Mouse (Mus musculus) hindbrain, embryonic 14.5 days (tissue): ENCODE data around the gene Cyp2w1. TPM values are rescaled to one million over a fixed set of nuclear protein-coding genes. Genes with fewer than 3 reads are reported as not detected.

Source experiments
- ATAC-seq: fragments of 200-750 bp; cut with Nextera tagmentation; 2 replicates; pipeline ENCODE4 v1.8.0; 2017; ENCODE audit warnings: moderate number of reproducible peaks, mild to moderate bottlenecking, moderate TSS enrichment, moderate library complexity; ENCODE audit not compliant: low FRiP score
- DNase-seq: peaks from one replicate; pipeline ENCODE4 v3.0.0-alpha.2; 2015; ENCODE audit warnings: low spot score
- H3K27ac ChIP-seq: fragments of 300-500 bp; sonication (generic); 2 replicates; pipeline ENCODE4 v1.5.1; 2014; ENCODE audit warnings: mild to moderate bottlenecking, moderate library complexity
- H3K27me3 ChIP-seq: fragments of 300-500 bp; sonication (generic); 2 replicates; pipeline ENCODE4 v1.6.1; 2014; ENCODE audit warnings: mild to moderate bottlenecking, low read length, mixed read lengths; ENCODE audit not compliant: control insufficient read depth, insufficient read depth
- H3K36me3 ChIP-seq: fragments of 300-500 bp; sonication (generic); replicated peaks from 2 replicates; pipeline ENCODE4 v1.6.1; 2014; ENCODE audit not compliant: control insufficient read depth, insufficient read depth
- H3K4me1 ChIP-seq: fragments of 300-500 bp; sonication (generic); replicated peaks from 2 replicates; pipeline ENCODE4 v1.6.1; 2014; ENCODE audit warnings: antibody characterized with exemption, low read length, mixed read lengths; ENCODE audit not compliant: control insufficient read depth, insufficient read depth
- H3K4me2 ChIP-seq: fragments of 300-500 bp; sonication (generic); replicated peaks from 2 replicates; pipeline ENCODE4 v1.6.1; 2014; ENCODE audit warnings: mild to moderate bottlenecking, moderate library complexity
- H3K4me3 ChIP-seq: fragments of 300-500 bp; sonication (generic); replicated peaks from 2 replicates; pipeline ENCODE4 v1.5.1; 2014; ENCODE audit warnings: mild to moderate bottlenecking, low read length
- H3K9ac ChIP-seq: fragments of 300-500 bp; sonication (generic); 2 replicates; pipeline ENCODE4 v1.6.1; 2014
- H3K9me3 ChIP-seq: fragments of 300-500 bp; sonication (generic); 2 replicates; pipeline ENCODE4 v1.6.1; 2016; ENCODE audit warnings: low read length; ENCODE audit not compliant: control insufficient read depth
- WGBS: fragments of 180-500 bp; shearing (Covaris S2); extraction: QIAGEN DNeasy Blood & Tissue Kit; methylation state at CpG from one replicate; pipeline ENCODE4 v1.1.7; 2014; 5-methylcytosine and 5-hydroxymethylcytosine counted together
- polyA plus RNA-seq: library from polyadenylated mRNA; unstranded; fragments of >200 nt; fragmentation: Nextera tagmentation; extraction: Ambion mirVana; gene quantifications from 2 replicates; pipeline ENCODE4 v1.2.1, GENCODE M21; 2014

The Cyp2w1 gene
- polyA plus RNA-seq, 1 experiment from 2014 or later = not detected

GRCm38 (mm10) chr5:139344021-139344686, 8.3 kb upstream of the Cyp2w1 start:
- Histone ChIP-seq H3K9ac (peak overlapping the region; percentile 93), H3K27me3 (no peaks in the 10 kb centered on the region), H3K4me3 (peak overlapping the region; percentile 90), H3K36me3 (peaks cover 36% of the 10 kb centered on the region), H3K4me2 (peak overlapping the region; percentile 71), H3K27ac (peak overlapping the region; percentile 85; the same call in 1 of the 2 replicates), H3K4me1 (peaks cover 16% of the 10 kb centered on the region), H3K9me3 (no peaks in the 10 kb centered on the region)
- WGBS = 6% methylated on average over 12 of the region's 12 CpGs
- peak; percentile 82 for DNase-seq
- peak; percentile 71; the same call in 1 of the 2 replicates for ATAC-seq

- peak overlapping the region; percentile 85 for H3K27ac ChIP-seq
- ATAC-seq (peak; percentile 93), DNase-seq (peak; percentile 88)
- peak overlapping the region; percentile 93 for H3K9ac ChIP-seq
- peaks cover 29% of the 10 kb centered on the region for H3K36me3 ChIP-seq
- peaks cover 16% of the 10 kb centered on the region for H3K4me1 ChIP-seq
- no peaks in the 10 kb centered on the region for H3K27me3 ChIP-seq
- no peaks in the 10 kb centered on the region for H3K9me3 ChIP-seq
- H3K4me3 ChIP-seq = peak overlapping the region; percentile 90
- under 1% methylated on average over 32 of the region's 33 CpGs for WGBS
- H3K4me2 ChIP-seq = peak overlapping the region; percentile 71
Observed at GRCm38 (mm10) chr5:139344687-139345363, 7.6 kb upstream of the Cyp2w1 start.

GRCm38 (mm10) chr5:139345364-139345714, 7.1 kb upstream of the Cyp2w1 start:
- peaks cover 24% of the 10 kb centered on the region for H3K36me3 ChIP-seq
- peaks cover 16% of the 10 kb centered on the region for H3K4me1 ChIP-seq
- WGBS = 12% methylated on average over 5 of the region's 5 CpGs
- ATAC-seq (peak; percentile 22; the same call in 1 of the 2 replicates), DNase-seq (no peak)
- H3K27me3 ChIP-seq = no peaks in the 10 kb centered on the region
- H3K4me2 ChIP-seq = peak overlapping the region; percentile 71
- H3K9me3 ChIP-seq = no peaks in the 10 kb centered on the region
- H3K4me3 ChIP-seq = peak overlapping the region; percentile 90
- peak overlapping the region; percentile 56; the same call in 1 of the 2 replicates for H3K27ac ChIP-seq
- peak overlapping the region; percentile 93 for H3K9ac ChIP-seq

GRCm38 (mm10) chr5:139347225-139347624, 5.2 kb upstream of the Cyp2w1 start:
- ATAC-seq (no peak), DNase-seq (no peak)
- no peak overlapping the region for H3K4me2 ChIP-seq
- no peak overlapping the region for H3K4me3 ChIP-seq
- no peaks in the 10 kb centered on the region for H3K9me3 ChIP-seq
- 32% methylated on average over 1 of the region's 1 CpGs for WGBS
- H3K9ac ChIP-seq = no peak overlapping the region
- no peaks in the 10 kb centered on the region for H3K27me3 ChIP-seq
- H3K27ac ChIP-seq = no peak overlapping the region
- peaks cover 7% of the 10 kb centered on the region for H3K36me3 ChIP-seq
- H3K4me1 ChIP-seq = peaks cover 16% of the 10 kb centered on the region

- Histone ChIP-seq H3K36me3 (no peaks in the 10 kb centered on the region), H3K27me3 (no peaks in the 10 kb centered on the region), H3K4me1 (peaks cover 4% of the 10 kb centered on the region; the same call in 1 of the 2 replicates), H3K4me2 (no peak overlapping the region), H3K27ac (no peak overlapping the region), H3K9ac (no peak overlapping the region), H3K9me3 (no peaks in the 10 kb centered on the region), H3K4me3 (no peak overlapping the region)
- WGBS = 88% methylated on average over 6 of the region's 6 CpGs
- ATAC-seq (no peak), DNase-seq (no peak)
Observed at GRCm38 (mm10) chr5:139349713-139350112, 2.7 kb upstream of the Cyp2w1 start.

GRCm38 (mm10) chr5:139351134-139351533, 1.3 kb upstream of the Cyp2w1 start, which contains the start of gene Cox19:
Gene Cox19, minus strand, starts transcription at chr5:139351418.
- no peak within 1 kb of the TSS for H3K4me3 ChIP-seq
- H3K4me2 ChIP-seq = no peak within 1 kb of the TSS
- H3K36me3 ChIP-seq = no peaks in the 10 kb centered on the region
- H3K9ac ChIP-seq = no peak within 1 kb of the TSS
- ATAC-seq (no peak), DNase-seq (no peak)
- no peaks in the 10 kb centered on the region for H3K9me3 ChIP-seq
- no peaks in the 10 kb centered on the region for H3K4me1 ChIP-seq
- WGBS = 61% methylated on average over 5 of the region's 5 CpGs
- H3K27ac ChIP-seq = no peak within 1 kb of the TSS
- no peaks in the 10 kb centered on the region for H3K27me3 ChIP-seq

GRCm38 (mm10) chr5:139351628-139352027, 789 bp upstream of the Cyp2w1 start:
- DNase-seq (no peak), ATAC-seq (no peak)
- WGBS = 35% methylated on average over 8 of the region's 8 CpGs
- no peak overlapping the region for H3K9ac ChIP-seq
- no peak overlapping the region for H3K27ac ChIP-seq
- H3K4me3 ChIP-seq = no peak overlapping the region
- no peaks in the 10 kb centered on the region for H3K27me3 ChIP-seq
- H3K9me3 ChIP-seq = no peaks in the 10 kb centered on the region
- no peaks in the 10 kb centered on the region for H3K36me3 ChIP-seq
- no peak overlapping the region for H3K4me2 ChIP-seq
- H3K4me1 ChIP-seq = no peaks in the 10 kb centered on the region

- Histone ChIP-seq H3K27me3 (no peaks in the 10 kb centered on the region), H3K36me3 (no peaks in the 10 kb centered on the region), H3K9ac (no peak overlapping the region), H3K4me1 (no peaks in the 10 kb centered on the region), H3K9me3 (no peaks in the 10 kb centered on the region), H3K4me2 (no peak overlapping the region), H3K4me3 (no peak overlapping the region), H3K27ac (no peak overlapping the region)
- WGBS = 66% methylated on average over 10 of the region's 10 CpGs
- ATAC-seq = no peak
- DNase-seq = no peak
Observed at GRCm38 (mm10) chr5:139353496-139353895, 1.1 kb downstream of the Cyp2w1 start.

GRCm38 (mm10) chr5:139353946-139354345, 1.5 kb downstream of the Cyp2w1 start:
- Histone ChIP-seq H3K4me1 (no peaks in the 10 kb centered on the region), H3K4me3 (no peak overlapping the region), H3K36me3 (no peaks in the 10 kb centered on the region), H3K4me2 (no peak overlapping the region), H3K27me3 (no peaks in the 10 kb centered on the region), H3K9me3 (no peaks in the 10 kb centered on the region), H3K27ac (no peak overlapping the region), H3K9ac (no peak overlapping the region)
- ATAC-seq = 0 out of 2 replicates have a peak, but pooled peaks have one; percentile 5
- WGBS = 86% methylated on average over 11 of the region's 11 CpGs
- DNase-seq = no peak
